Mouse (Mus musculus): ENCODE measurements around the gene Rhbdf2.
A peak's percentile ranks its signal among the peaks of the same experiment; 100 is the strongest.

The Rhbdf2 gene

GRCm38 (mm10) chr11:116659027-116659621 is 32.3 kb upstream of the Rhbdf2 start:
- no peak for DNase-seq (ENCODE audit: low spot score in 2 of 2)

DNA sequence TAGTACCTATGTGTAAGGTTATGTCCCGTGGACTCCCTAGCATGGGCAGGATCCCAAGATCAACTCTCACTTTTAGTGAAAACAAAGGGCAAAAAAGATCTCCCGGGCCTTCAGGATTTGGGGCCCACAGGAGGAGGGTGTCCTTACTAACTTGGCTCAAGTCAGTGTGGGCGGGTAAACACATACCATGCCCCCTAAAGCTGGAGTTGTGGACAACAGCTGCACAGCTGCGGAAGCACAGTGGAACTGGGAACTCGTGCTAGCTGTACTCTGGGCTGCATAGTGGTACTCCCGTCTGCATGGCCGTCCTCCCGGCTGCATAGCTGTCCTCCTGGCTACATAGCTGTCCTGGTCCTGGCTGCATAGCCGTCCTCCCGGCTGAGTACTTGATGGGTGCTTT is 31.4 kb upstream of the Rhbdf2 start:
- no peak for DNase-seq (ENCODE audit: low spot score in 2 of 2)

GRCm38 (mm10) chr11:116657311-116658223 is 30.7 kb upstream of the Rhbdf2 start:
- peak; percentile 86 to 91 for DNase-seq (ENCODE audit: low spot score in 2 of 2)

- no peak for DNase-seq (ENCODE audit: low spot score in 2 of 2)
Observed at GRCm38 (mm10) chr11:116656348-116657191, 29.8 kb upstream of the Rhbdf2 start.

DNA sequence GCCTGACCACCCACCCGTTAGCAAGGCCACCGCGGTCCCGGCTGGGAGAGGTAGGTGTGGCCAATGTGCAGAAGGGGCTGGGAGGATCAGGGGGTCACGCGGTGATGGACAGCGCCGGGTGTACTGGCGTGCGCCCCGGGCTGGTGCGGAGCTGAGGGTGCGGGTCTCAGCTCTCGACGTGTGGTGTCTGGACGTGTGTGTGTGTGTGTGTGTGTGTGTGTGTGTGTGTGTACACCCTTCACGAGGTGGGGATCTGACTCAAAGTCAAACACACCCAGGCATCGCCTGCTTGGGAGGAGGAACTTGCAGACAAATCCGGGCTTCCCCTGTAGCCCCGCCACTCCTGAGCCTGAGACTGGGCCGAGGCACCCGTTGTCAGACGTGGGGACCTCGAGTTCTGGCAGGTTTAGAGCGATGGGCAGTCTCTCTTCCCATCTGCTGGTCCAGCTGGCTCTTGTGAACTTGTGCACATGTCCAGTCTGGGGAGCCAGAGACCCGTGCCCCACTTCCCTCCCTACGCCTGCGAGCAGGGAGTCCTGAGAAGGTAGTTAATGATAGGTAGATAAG is 27.5 kb upstream of the Rhbdf2 start, which contains the start of gene Cygb:
Gene Cygb, minus strand, starts transcription at position 59 of the 567 bp plus-strand sequence.
- DNase-seq (ENCODE audit: low spot score in 2 of 2), result no peak

- DNase-seq (ENCODE audit: low spot score in 2 of 2), result peak in 1 of 2 experiments; percentile 51
Observed at GRCm38 (mm10) chr11:116653709-116654221, 26.9 kb upstream of the Rhbdf2 start.

DNA sequence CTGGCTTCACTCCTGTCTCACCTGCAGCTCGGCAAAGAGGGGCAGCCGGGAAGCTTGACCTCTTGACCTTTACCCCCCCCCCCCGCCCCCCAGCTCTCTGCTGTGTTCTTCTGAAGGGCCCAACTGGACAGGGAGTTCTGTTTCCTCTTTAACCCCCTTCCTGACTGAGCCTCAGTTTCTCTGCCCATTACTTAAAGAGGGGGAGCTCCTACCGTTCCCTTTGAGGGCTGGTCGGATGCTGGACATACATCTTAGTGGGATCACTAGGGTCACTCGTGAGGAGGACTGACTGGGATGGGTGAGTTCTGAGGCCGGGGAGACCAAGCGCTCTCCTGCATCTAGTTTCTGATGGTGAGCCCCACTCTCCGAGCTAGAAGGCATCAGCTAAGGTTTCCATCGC is 26.4 kb upstream of the Rhbdf2 start, which contains the start of gene Prcd:
Gene Prcd, plus strand, starts transcription at position 301 of the 400 bp plus-strand sequence.
- no peak for DNase-seq (ENCODE audit: low spot score in 2 of 2)

DNA sequence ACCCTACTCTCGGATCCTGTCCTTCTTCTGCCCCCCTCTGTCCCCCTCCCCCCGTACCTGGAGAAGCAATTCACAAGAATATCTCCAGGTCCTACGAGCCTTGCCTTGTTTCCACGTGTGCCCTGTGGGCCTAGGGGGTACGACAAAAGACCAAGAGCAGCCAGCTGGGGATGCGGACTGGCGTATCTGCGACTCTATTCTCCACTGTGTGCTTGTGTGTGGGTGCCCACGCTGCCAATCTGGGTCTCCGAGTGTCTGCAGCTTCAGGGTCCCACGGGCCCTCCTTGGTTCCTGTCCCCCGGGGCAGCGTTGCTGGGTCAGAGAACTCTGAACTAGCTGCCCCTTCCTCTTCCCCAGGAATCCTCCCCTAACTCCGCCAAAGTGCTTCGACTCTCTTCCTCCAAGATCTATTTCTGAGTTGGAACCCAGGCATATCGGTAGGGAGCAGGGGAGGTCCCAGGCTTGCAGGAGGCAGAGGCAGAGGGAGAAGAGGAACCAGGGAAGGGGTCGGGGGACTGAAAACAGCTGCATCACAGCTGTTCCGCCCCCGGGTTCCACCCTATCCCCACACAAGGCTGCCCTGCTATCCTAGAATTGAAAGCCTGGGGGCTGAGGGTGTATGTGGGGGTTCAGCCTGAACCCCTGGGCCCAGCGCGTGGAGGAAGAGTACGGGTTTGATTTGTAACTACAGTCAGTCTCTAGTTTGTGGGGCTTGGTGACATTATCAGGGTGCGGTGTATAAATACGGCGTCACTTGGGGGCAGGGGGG is 25.7 kb upstream of the Rhbdf2 start:
- DNase-seq (ENCODE audit: low spot score in 2 of 2), result no peak

DNA sequence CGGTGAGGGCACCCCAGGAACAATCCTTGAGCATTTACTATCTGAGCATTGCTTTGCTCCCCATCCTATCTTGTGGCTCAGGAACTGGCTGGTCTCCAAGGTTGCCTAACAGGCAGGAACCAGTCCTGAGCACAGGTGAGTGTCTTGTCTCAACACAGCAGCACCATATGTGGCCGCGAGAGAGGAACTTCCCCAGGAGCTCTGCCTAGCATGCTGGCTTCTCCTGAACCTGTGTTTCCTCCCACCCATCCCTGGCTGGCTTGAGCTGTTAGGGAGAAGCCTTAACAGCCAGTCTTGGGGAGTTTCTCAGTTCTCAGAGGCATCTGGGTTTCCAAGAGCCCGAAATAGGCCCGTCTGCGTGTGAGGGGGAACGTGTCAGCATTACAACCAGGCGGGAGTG is 24.5 kb upstream of the Rhbdf2 start:
- DNase-seq (ENCODE audit: low spot score in 2 of 2), result peak in 1 of 2 experiments; percentile 72

- DNase-seq (ENCODE audit: low spot score in 2 of 2), result no peak
Observed at GRCm38 (mm10) chr11:116650811-116651210, 24.0 kb upstream of the Rhbdf2 start.

GRCm38 (mm10) chr11:116649711-116650337 is 23.0 kb upstream of the Rhbdf2 start:
- DNase-seq (ENCODE audit: low spot score in 2 of 2), result no peak

DNA sequence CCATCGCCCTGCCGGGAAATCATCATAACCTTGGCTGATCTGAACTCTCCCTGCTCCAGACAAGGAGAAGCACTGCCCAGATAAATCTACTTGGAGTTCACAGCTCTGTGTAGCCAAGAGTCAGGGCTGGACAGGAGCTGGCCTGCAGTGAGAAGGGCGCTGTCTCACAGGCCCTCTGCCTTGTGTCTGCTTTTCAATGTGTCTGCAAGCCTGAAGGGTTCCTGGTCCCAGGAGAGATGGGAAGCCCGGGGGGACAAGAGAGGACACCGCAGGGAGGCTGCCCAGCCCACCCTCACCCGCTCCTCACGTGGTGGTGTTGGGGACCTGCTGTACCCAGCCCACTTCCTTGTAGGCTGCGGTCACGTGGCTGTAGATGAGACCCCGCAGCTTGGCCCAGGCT is 22.2 kb upstream of the Rhbdf2 start:
- DNase-seq (ENCODE audit: low spot score in 2 of 2), result no peak

DNA sequence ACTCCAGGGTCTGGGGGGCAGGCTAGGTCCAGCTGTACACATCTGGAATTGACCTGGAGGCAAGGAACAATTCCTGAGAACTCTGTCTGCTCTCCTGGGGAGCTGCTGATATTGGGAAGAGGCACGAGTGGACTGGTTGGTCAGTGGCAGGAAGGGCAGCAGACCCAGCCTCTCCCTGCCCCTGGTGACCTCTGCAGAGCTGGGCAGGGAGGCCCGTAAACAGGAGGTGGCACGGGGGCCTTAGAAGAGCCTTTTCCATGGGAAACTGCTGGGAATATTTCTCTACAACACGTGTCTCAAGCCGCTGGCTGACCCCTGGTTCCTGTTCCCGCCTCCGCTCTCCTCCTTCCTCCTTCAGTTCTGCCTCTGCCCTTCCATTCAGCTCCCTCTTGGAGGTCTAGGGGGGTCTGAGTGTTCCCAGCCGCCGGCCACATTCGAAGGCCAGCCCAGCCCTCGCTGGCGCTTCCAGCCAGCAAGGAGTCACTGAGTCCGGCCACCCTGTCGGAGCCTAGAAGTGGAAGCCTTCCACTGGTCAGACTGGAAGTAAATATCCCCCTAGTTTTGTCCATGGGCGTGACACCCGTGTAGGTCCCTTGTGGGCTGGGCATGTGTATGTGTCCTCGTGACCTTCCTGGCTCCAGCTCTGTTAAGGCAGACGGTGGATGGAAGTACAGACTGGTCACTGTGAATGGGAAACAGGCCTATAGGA is 21.5 kb upstream of the Rhbdf2 start:
- DNase-seq (ENCODE audit: low spot score in 2 of 2), result no peak

GRCm38 (mm10) chr11:116647340-116647991 is 20.6 kb upstream of the Rhbdf2 start:
- no peak for DNase-seq (ENCODE audit: low spot score in 2 of 2)

DNA sequence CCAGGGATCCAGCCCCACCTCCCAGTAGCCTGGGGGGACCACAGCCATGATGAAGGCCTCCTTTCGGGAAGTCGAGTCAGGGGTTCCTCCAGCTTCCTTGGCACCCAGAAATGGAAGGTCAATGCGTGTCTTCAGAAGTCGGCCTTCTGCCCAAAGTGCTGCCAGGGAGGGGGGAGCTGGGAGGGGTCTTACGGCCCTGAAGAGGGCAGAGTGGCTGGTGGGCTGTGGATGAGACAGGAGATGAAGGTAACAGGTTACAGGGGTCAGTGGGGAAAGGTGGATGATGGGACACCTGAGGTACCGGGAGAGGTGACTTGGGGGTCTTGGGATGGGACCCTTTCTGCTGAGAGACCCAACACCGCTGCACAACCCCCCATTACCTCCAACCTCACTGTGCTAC is 20.0 kb upstream of the Rhbdf2 start:
- DNase-seq (ENCODE audit: low spot score in 2 of 2), result no peak

DNA sequence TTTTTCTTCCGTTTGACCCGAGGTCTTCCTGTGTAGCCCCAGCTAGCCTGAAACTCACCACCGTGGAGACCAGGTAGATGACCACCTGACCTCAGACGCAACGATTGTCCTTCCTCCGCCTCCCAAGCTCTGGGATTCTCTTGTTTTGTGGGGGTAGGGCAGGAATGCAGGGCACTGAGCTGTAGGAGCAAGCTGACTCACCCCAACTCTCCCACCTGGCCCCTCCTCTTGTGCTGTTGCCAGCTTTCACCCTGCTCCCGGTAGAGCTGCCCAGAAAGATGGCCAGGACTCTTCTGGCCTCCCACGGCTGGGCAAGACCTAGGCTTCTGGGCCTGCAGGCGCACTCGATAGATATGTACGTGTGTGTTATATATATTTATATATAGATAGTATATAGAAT is 19.3 kb upstream of the Rhbdf2 start:
- DNase-seq (ENCODE audit: low spot score in 2 of 2), result no peak

DNA sequence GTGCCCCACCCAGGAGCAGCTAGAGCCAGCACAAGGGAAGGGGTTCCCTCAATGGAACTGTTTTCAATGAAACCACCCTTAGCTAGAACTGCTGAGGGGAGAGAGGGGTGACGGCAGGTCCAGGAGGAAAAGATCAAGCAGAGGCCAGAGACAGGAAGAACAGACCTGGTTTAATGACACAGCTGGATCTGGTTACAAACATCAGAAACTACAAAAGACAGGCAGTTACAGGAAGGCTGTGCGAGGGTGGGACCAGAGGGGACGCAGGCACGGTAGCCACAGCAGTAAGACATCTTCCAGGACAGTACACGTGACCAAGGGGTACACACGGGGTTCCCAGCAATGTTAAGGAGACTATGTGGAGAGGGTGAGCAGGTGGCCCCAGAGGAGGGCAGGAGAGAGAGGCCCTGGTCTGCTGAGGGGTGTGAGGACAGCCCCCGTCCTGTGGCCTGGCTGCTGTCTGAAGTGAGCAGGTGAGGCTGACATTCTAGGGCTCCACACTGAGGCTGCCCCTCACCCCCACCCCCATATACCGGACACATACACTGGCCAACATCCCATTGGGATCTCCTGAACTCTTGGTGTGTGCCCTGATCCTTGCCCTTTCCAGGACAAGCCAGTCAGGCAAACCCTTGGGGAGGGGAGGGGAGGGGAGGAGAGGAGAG is 18.8 kb upstream of the Rhbdf2 start:
- DNase-seq (ENCODE audit: low spot score in 2 of 2), result no peak
